Mouse (Mus musculus) CH12.LX (cell line): ENCODE measurements around the gene Tjap1. TPM values are rescaled to one million over a fixed set of nuclear protein-coding genes. Genes with fewer than 3 reads are reported as not detected.

Source experiments
- DNase-seq: peaks from one replicate; pipeline ENCODE4 v3.0.0-alpha.2; 2013; ENCODE audit errors: extremely low read depth
- H3K27ac ChIP-seq: 2 replicates; pipeline ENCODE4 v1.5.1; 2012; ENCODE audit warnings: low read depth, mild to moderate bottlenecking, control low read depth, moderate library complexity; ENCODE audit not compliant: insufficient read depth
- H3K27me3 ChIP-seq: replicated peaks from 2 replicates; pipeline ENCODE3; 2012; ENCODE audit warnings: inconsistent platforms
- H3K36me3 ChIP-seq, 2 experiments: replicated peaks in 1 of 2; 2 replicates each; pipeline versions ENCODE3 to v1.6.1; 2012; ENCODE audit warnings: inconsistent platforms in 1 of 2, low read length in 1 of 2, mild to moderate bottlenecking in 1 of 2, mixed read lengths in 1 of 2, moderate library complexity in 1 of 2; ENCODE audit not compliant: control insufficient read depth in 1 of 2, insufficient read depth in 1 of 2
- H3K4me1 ChIP-seq, 2 experiments: 2 replicates each; pipeline ENCODE4 v1.6.1; 2012; ENCODE audit warnings: inconsistent platforms in 1 of 2, moderate library complexity in 1 of 2; ENCODE audit not compliant: insufficient read depth in 2 of 2, control insufficient read depth in 1 of 2
- H3K4me2 ChIP-seq: 2 replicates; pipeline ENCODE4 v1.6.1; 2012; ENCODE audit warnings: low read depth, mild to moderate bottlenecking, control low read depth; ENCODE audit not compliant: poor library complexity, insufficient read depth, severe bottlenecking
- H3K4me3 ChIP-seq, 3 experiments: fragments of 150-350 bp in 1 of 3; sonication (generic) in 1 of 3; replicated peaks in 1 of 3; 2 replicates each; pipeline versions ENCODE3 to v1.5.1; 2011 to 2012; ENCODE audit warnings: low read depth in 2 of 3, low read length in 2 of 3, mild to moderate bottlenecking in 2 of 3, moderate library complexity in 2 of 3, control low read depth in 1 of 3, improper control_type of control experiment in 1 of 3, inconsistent platforms in 1 of 3, mixed read lengths in 1 of 3; ENCODE audit not compliant: poor library complexity in 1 of 3
- H3K79me2 ChIP-seq: replicated peaks from 2 replicates; pipeline ENCODE4 v1.6.1; 2012; ENCODE audit warnings: mild to moderate bottlenecking, moderate library complexity; ENCODE audit not compliant: control insufficient read depth, poor library complexity, insufficient read depth, severe bottlenecking; ENCODE audit errors: extremely low read depth
- H3K9ac ChIP-seq: 2 replicates; pipeline ENCODE4 v1.6.1; 2012; ENCODE audit warnings: low read depth, mild to moderate bottlenecking, control low read depth, moderate library complexity; ENCODE audit not compliant: insufficient read depth
- H3K9me3 ChIP-seq: replicated peaks from 2 replicates; pipeline ENCODE3; 2012; ENCODE audit warnings: low read length, inconsistent platforms, mixed read lengths
- BHLHE40 ChIP-seq: IDR thresholded peaks from 2 replicates; pipeline ENCODE4 v1.6.1; 2011; ENCODE audit warnings: mild to moderate bottlenecking, low read depth, low read length, improper control_type of control experiment
- CHD1 ChIP-seq: IDR thresholded peaks from 2 replicates; pipeline ENCODE4 v1.6.1; 2012; ENCODE audit warnings: low read depth, low read length, improper control_type of control experiment, inconsistent platforms
- CHD2 ChIP-seq: IDR thresholded peaks from 2 replicates; pipeline ENCODE4 v1.6.1; 2011; ENCODE audit warnings: low read length, improper control_type of control experiment
- CTCF ChIP-seq, 2 experiments: IDR thresholded peaks in 1 of 2; conservative IDR thresholded peaks in 1 of 2; 2 replicates each; pipeline ENCODE4 v1.5.1; 2011 to 2012; ENCODE audit warnings: low read depth in 2 of 2, low read length in 2 of 2, improper control_type of control experiment in 1 of 2, inconsistent platforms in 1 of 2, mild to moderate bottlenecking in 1 of 2, moderate library complexity in 1 of 2
- E2F4 ChIP-seq: IDR thresholded peaks from 2 replicates; pipeline ENCODE4 v1.6.1; 2011; ENCODE audit warnings: low read depth, low read length, improper control_type of control experiment; ENCODE audit not compliant: insufficient replicate concordance
- ELF1 ChIP-seq: IDR thresholded peaks from 2 replicates; pipeline ENCODE4 v1.6.1; 2014; ENCODE audit warnings: low read depth, mild to moderate bottlenecking, inconsistent platforms, low read length, improper control_type of control experiment
- EP300 ChIP-seq: IDR thresholded peaks from 2 replicates; pipeline ENCODE4 v1.6.1; 2011; ENCODE audit warnings: low read length, improper control_type of control experiment
- ETS1 ChIP-seq: conservative IDR thresholded peaks from 2 replicates; pipeline ENCODE4 v1.6.1; 2012; ENCODE audit warnings: low read depth, mild to moderate bottlenecking, inconsistent platforms, low read length, improper control_type of control experiment, moderate library complexity
- GABPA ChIP-seq: IDR thresholded peaks from 2 replicates; pipeline ENCODE4 v1.6.1; 2012; ENCODE audit warnings: low read depth, low read length, improper control_type of control experiment, inconsistent platforms; ENCODE audit not compliant: insufficient replicate concordance
- HCFC1 ChIP-seq: IDR thresholded peaks from 2 replicates; pipeline ENCODE4 v1.6.1; 2012; ENCODE audit warnings: low read depth, mild to moderate bottlenecking, inconsistent platforms, low read length, improper control_type of control experiment
- IRF4 ChIP-seq: IDR thresholded peaks from 2 replicates; pipeline ENCODE4 v1.6.1; 2014; ENCODE audit warnings: low read depth, mild to moderate bottlenecking, inconsistent platforms, low read length, improper control_type of control experiment
- JUN ChIP-seq: IDR thresholded peaks from 2 replicates; pipeline ENCODE4 v1.6.1; 2011; ENCODE audit warnings: low read depth, mild to moderate bottlenecking, low read length, improper control_type of control experiment, moderate library complexity; ENCODE audit not compliant: insufficient read depth
- JUND ChIP-seq: conservative IDR thresholded peaks from 2 replicates; pipeline ENCODE4 v1.6.1; 2011; ENCODE audit warnings: low read depth, low read length, improper control_type of control experiment
- KAT2A ChIP-seq: IDR thresholded peaks from 2 replicates; pipeline ENCODE4 v1.6.1; 2012; ENCODE audit warnings: low read length, improper control_type of control experiment, inconsistent platforms; ENCODE audit not compliant: insufficient replicate concordance
- MAFK ChIP-seq: IDR thresholded peaks from 2 replicates; pipeline ENCODE4 v1.6.1; 2011; ENCODE audit warnings: low read length, improper control_type of control experiment; ENCODE audit not compliant: insufficient replicate concordance
- MAX ChIP-seq: IDR thresholded peaks from 2 replicates; pipeline ENCODE4 v1.6.1; 2011; ENCODE audit warnings: low read length, improper control_type of control experiment
- MAZ ChIP-seq: IDR thresholded peaks from 2 replicates; pipeline ENCODE4 v1.6.1; 2012; ENCODE audit warnings: low read depth, mild to moderate bottlenecking, inconsistent platforms, low read length, improper control_type of control experiment, moderate library complexity
- MEF2A ChIP-seq: IDR thresholded peaks from 2 replicates; pipeline ENCODE4 v1.6.1; 2014; ENCODE audit warnings: low read depth, mild to moderate bottlenecking, inconsistent platforms, low read length, improper control_type of control experiment, borderline replicate concordance
- MXI1 ChIP-seq: IDR thresholded peaks from 2 replicates; pipeline ENCODE4 v1.6.1; 2011; ENCODE audit warnings: mild to moderate bottlenecking, low read depth, low read length, improper control_type of control experiment
- MYC ChIP-seq: IDR thresholded peaks from 2 replicates; pipeline ENCODE4 v1.6.1; 2011; ENCODE audit warnings: low read depth, mild to moderate bottlenecking, improper control_type of control experiment, low read length
- NELFE ChIP-seq: IDR thresholded peaks from 2 replicates; pipeline ENCODE4 v1.6.1; 2011; ENCODE audit warnings: low read depth, low read length, improper control_type of control experiment
- NRF1 ChIP-seq: IDR thresholded peaks from 2 replicates; pipeline ENCODE4 v1.6.1; 2014; ENCODE audit warnings: low read depth, mild to moderate bottlenecking, inconsistent platforms, low read length, improper control_type of control experiment, moderate library complexity
- PAX5 ChIP-seq: IDR thresholded peaks from 2 replicates; pipeline ENCODE4 v1.6.1; 2012; ENCODE audit warnings: low read length, inconsistent platforms, mixed read lengths
- POLR2A ChIP-seq: IDR thresholded peaks from 2 replicates; pipeline ENCODE4 v1.6.1; 2011; ENCODE audit warnings: low read depth, mild to moderate bottlenecking, improper control_type of control experiment, low read length
- POLR2AphosphoS2 ChIP-seq: IDR thresholded peaks from 2 replicates; pipeline ENCODE4 v1.6.1; 2011; ENCODE audit warnings: low read depth, low read length, improper control_type of control experiment
- RAD21 ChIP-seq: IDR thresholded peaks from 2 replicates; pipeline ENCODE4 v1.6.1; 2011; ENCODE audit warnings: low read depth, mild to moderate bottlenecking, low read length, improper control_type of control experiment, moderate library complexity
- RCOR1 ChIP-seq: conservative IDR thresholded peaks from 2 replicates; pipeline ENCODE4 v1.6.1; 2012; ENCODE audit warnings: low read depth, mild to moderate bottlenecking, inconsistent platforms, low read length, improper control_type of control experiment
- SIN3A ChIP-seq: IDR thresholded peaks from 2 replicates; pipeline ENCODE4 v1.6.1; 2012; ENCODE audit warnings: low read length, improper control_type of control experiment, inconsistent platforms
- SMC3 ChIP-seq: IDR thresholded peaks from 2 replicates; pipeline ENCODE4 v1.6.1; 2011; ENCODE audit warnings: low read depth, low read length, improper control_type of control experiment
- TBP ChIP-seq: conservative IDR thresholded peaks from 2 replicates; pipeline ENCODE4 v1.6.1; 2011; ENCODE audit warnings: low read depth, low read length, improper control_type of control experiment
- TCF12 ChIP-seq: IDR thresholded peaks from 2 replicates; pipeline ENCODE4 v1.6.1; 2014; ENCODE audit warnings: low read depth, mild to moderate bottlenecking, inconsistent platforms, low read length, improper control_type of control experiment
- UBTF ChIP-seq: IDR thresholded peaks from 2 replicates; pipeline ENCODE4 v1.6.1; 2012; ENCODE audit warnings: low read depth, mild to moderate bottlenecking, inconsistent platforms, low read length, improper control_type of control experiment, moderate library complexity
- USF1 ChIP-seq: IDR thresholded peaks from 2 replicates; pipeline ENCODE4 v1.6.1; 2014; ENCODE audit warnings: low read depth, mild to moderate bottlenecking, inconsistent platforms, low read length, improper control_type of control experiment
- USF2 ChIP-seq: conservative IDR thresholded peaks from 2 replicates; pipeline ENCODE4 v1.6.1; 2011; ENCODE audit warnings: low read depth, low read length, improper control_type of control experiment
- ZC3H11A ChIP-seq: IDR thresholded peaks from 2 replicates; pipeline ENCODE4 v1.6.1; 2012; ENCODE audit warnings: low read depth, mild to moderate bottlenecking, inconsistent platforms, low read length, improper control_type of control experiment
- ZKSCAN1 ChIP-seq: IDR thresholded peaks from 2 replicates; pipeline ENCODE4 v1.6.1; 2012; ENCODE audit warnings: low read depth, inconsistent platforms, low read length, improper control_type of control experiment, borderline replicate concordance
- ZMIZ1 ChIP-seq: IDR thresholded peaks from 2 replicates; pipeline ENCODE4 v1.6.1; 2012; ENCODE audit warnings: low read depth, mild to moderate bottlenecking, inconsistent platforms, low read length, improper control_type of control experiment
- ZNF384 ChIP-seq: IDR thresholded peaks from 2 replicates; pipeline ENCODE4 v1.6.1; 2012; ENCODE audit warnings: low read depth, low read length, improper control_type of control experiment, inconsistent platforms
- dilution Hi-C: fragments of 300-500 bp; cut with MboI; formaldehyde crosslinking; loops from 2 replicates; pipeline ENCODE4 v1.14.3; 2020; ENCODE audit warnings: low sequenced_read_pairs; ENCODE audit not compliant: extremely low pct_unique_long_range_greater_than_20kb, extremely low pct_ligation_motif_present
- in situ Hi-C: fragments of 300-500 bp; cut with MboI; formaldehyde crosslinking; loops from 3 replicates; pipeline ENCODE4 v1.14.3; 2019; ENCODE audit warnings: low sequenced_read_pairs, low pct_ligation_motif_present, low pct_unique_long_range_greater_than_20kb, mixed read lengths
- polyA plus RNA-seq: library from polyadenylated mRNA; unstranded; fragments of >175 nt; gene quantifications from 2 replicates; pipeline ENCODE4 v1.2.1, GENCODE M21; 2012; ENCODE audit warnings: low read depth; ENCODE audit not compliant: insufficient read length
- total RNA-seq, 2 experiments: library from RNA; depleted of rRNA; stranded (reverse); fragments of 300-350 nt in 1 of 2; fragments of >200 nt in 1 of 2; gene quantifications; 2 replicates each; pipeline ENCODE4 v1.2.3; 2012 to 2014

The Tjap1 gene
- total and polyA plus RNA-seq, 3 experiments: 8.6 to 24.3 (median 14.2) TPM

DNA sequence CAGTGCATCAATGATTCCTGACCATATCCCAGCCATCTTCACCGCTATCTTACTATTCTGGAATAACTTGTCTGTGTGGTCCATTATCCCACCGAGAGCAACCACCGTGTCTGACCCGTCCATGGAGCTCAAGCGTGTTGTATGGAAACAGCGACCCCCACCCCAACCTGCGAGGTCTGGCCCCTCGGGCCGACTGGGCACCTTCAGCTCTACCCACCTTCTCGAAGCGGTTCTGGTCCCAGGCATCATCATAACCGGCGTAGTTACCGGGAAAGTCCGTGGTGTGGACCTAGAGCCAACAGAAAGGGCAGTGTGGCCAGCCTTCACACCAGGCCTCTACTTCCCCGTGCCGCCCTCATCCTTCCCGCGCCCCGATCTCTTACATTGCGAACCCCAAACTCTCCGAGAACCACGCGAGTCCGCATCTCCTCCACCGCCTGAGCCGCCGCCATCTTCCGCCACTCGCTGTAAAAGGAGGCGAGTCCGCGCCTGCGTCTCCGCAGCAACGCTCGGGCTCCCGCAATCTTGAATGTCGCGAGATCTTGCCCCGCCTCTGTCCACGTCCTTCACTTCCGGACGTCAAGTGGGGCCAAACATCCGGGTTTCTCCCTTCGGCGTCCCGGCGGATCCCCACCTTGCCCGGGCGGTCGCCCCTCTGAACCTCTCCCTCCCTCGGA, 35.2 kb downstream of the Tjap1 start, which contains the start of the genes Polr1c and Yipf3:
Gene Polr1c, minus strand, starts transcription at position 543 of the 677 bp plus-strand sequence.
Gene Yipf3, plus strand, starts transcription at position 569 of the 677 bp plus-strand sequence.
- peak within 1 kb of the TSS; percentile 92 for H3K9ac ChIP-seq
- dilution Hi-C loops: no loop called here
- peak; percentile 93 for DNase-seq
- peak within 1 kb of the TSS; percentile 71 to 96 (median 95) for H3K4me3 ChIP-seq
- H3K27me3 ChIP-seq: no peaks in the 10 kb centered on the region
- peaks cover 28% of the 10 kb centered on the region for H3K79me2 ChIP-seq
- no peaks in the 10 kb centered on the region for H3K9me3 ChIP-seq
- H3K4me2 ChIP-seq: peak within 1 kb of the TSS; percentile 57
- peaks cover 62 to 82% of the 10 kb centered on the region in 2 experiments for H3K36me3 ChIP-seq
- H3K4me1 ChIP-seq: peaks cover 8 to 28% of the 10 kb centered on the region in 2 experiments
- in situ Hi-C loops: loop anchor here (25.0 kb wide), 1 partner anchor 740 kb away; no protein-coding TSS in a partner anchor
- peak within 1 kb of the TSS; percentile 37; the same call in 1 of the 2 replicates for H3K27ac ChIP-seq
- TF ChIP-seq IRF4 (no peak), JUN (no peak), MXI1 (peak; percentile 88; the same call in 1 of the 2 replicates), EP300 (no peak), ZC3H11A (no peak), ETS1 (no peak), NRF1 (peak; percentile 84), GABPA (no peak), JUND (no peak), UBTF (no peak), MAFK (no peak), ZKSCAN1 (no peak), MAX (0 out of 2 replicates have a peak, but pooled peaks have one; percentile 72), HCFC1 (peak; percentile 83), USF1 (no peak), BHLHE40 (no peak), MAZ (no peak), KAT2A (peak; percentile 74; the same call in 1 of the 2 replicates), NELFE (peak; percentile 95), SMC3 (no peak), MEF2A (peak; percentile 19; the same call in 1 of the 2 replicates), POLR2AphosphoS2 (no peak; the same call in none of the 2 replicates), POLR2A (peak; percentile 95), RAD21 (no peak), USF2 (no peak), MYC (peak; percentile 37; the same call in 1 of the 2 replicates), E2F4 (no peak), CHD1 (no peak), CTCF (conservative IDR thresholded peaks at IDR 0.05 in 1 of 2, IDR thresholded peaks at IDR 0.05 in 1 of 2; ENCODE audit: low read depth in 2 of 2, low read length in 2 of 2) (no peak), SIN3A (peak; percentile 93; the same call in 1 of the 2 replicates), TBP (peak; percentile 69), RCOR1 (no peak), TCF12 (peak; percentile 94), ELF1 (peak; percentile 94), CHD2 (peak; percentile 99), ZNF384 (no peak), ZMIZ1 (peak; percentile 79; the same call in 1 of the 2 replicates), PAX5 (no peak)
